Mouse (Mus musculus) embryo, embryonic 11.5 days (tissue): ENCODE results near the gene Gm45808.
"Not testable (repeated sequence)": the region's sequence is repeated elsewhere in the genome, so short reads cannot be mapped to it uniquely, and the experiment has no call there.

Source experiments
- DNase-seq: peaks from one replicate; pipeline ENCODE4 v3.0.0-alpha.2; 2012; ENCODE audit warnings: low read depth, low spot score

Gene Gm45808

GRCm38 (mm10) chr7:45467090-45467670 is 19.4 kb downstream of the Gm45808 start:
- DNase-seq: no peak

- DNase-seq: peak; percentile 92
Measured at GRCm38 (mm10) chr7:45466283-45467089, 20.1 kb downstream of the Gm45808 start, which contains the start of gene Bax. Gene Bax, minus strand, starts transcription at chr7:45466898.

- DNase-seq: no peak
Measured at GRCm38 (mm10) chr7:45465549-45465948, 21.1 kb downstream of the Gm45808 start.

GRCm38 (mm10) chr7:45465112-45465511 is 21.5 kb downstream of the Gm45808 start:
- no peak for DNase-seq

GRCm38 (mm10) chr7:45463987-45464778 is 22.4 kb downstream of the Gm45808 start:
- no peak for DNase-seq

- not testable (repeated sequence) for DNase-seq
Measured at GRCm38 (mm10) chr7:45462868-45463267, 23.7 kb downstream of the Gm45808 start.

- DNase-seq: no peak
Measured at GRCm38 (mm10) chr7:45462325-45462724, 24.3 kb downstream of the Gm45808 start.

GRCm38 (mm10) chr7:45461781-45462180 is 24.8 kb downstream of the Gm45808 start:
- DNase-seq: no peak

- DNase-seq: no peak
Measured at GRCm38 (mm10) chr7:45461326-45461725, 25.3 kb downstream of the Gm45808 start.

GRCm38 (mm10) chr7:45460860-45461314 is 25.7 kb downstream of the Gm45808 start:
- no peak for DNase-seq

GRCm38 (mm10) chr7:45460377-45460776 is 26.2 kb downstream of the Gm45808 start:
- no peak for DNase-seq

- DNase-seq: peak; percentile 96
Measured at GRCm38 (mm10) chr7:45459564-45460140, 27.0 kb downstream of the Gm45808 start, which contains the start of gene Ftl1. Gene Ftl1, minus strand, starts transcription at chr7:45459884.

- DNase-seq: no peak
Measured at GRCm38 (mm10) chr7:45458748-45459563, 27.7 kb downstream of the Gm45808 start.

- no peak for DNase-seq
Measured at GRCm38 (mm10) chr7:45457204-45458060, 29.2 kb downstream of the Gm45808 start.

GRCm38 (mm10) chr7:45456721-45457203 is 29.8 kb downstream of the Gm45808 start:
- DNase-seq: no peak

- no peak for DNase-seq
Measured at GRCm38 (mm10) chr7:45455932-45456696, 30.5 kb downstream of the Gm45808 start.

GRCm38 (mm10) chr7:45454971-45455370 is 31.6 kb downstream of the Gm45808 start:
- no peak for DNase-seq

GRCm38 (mm10) chr7:45451344-45451982 is 35.1 kb downstream of the Gm45808 start:
- DNase-seq: no peak
